Mouse (Mus musculus) neural tube, embryonic 12.5 days (tissue): Measurements from ENCODE around the gene Ccnd3. TPM values are rescaled to one million over a fixed set of nuclear protein-coding genes. Genes with fewer than 3 reads are reported as not detected.

Source experiments
- ATAC-seq: fragments of 200-750 bp; cut with Nextera tagmentation; 2 replicates; pipeline ENCODE4 v1.8.0; 2017; ENCODE audit warnings: low read depth, mild to moderate bottlenecking, moderate TSS enrichment, moderate library complexity; ENCODE audit not compliant: low FRiP score
- H3K27ac ChIP-seq: fragments of 300-500 bp; sonication (generic); 2 replicates; pipeline ENCODE4 v1.5.1; 2016
- H3K27me3 ChIP-seq: fragments of 300-500 bp; sonication (generic); replicated peaks from 2 replicates; pipeline ENCODE4 v1.6.1; 2016; ENCODE audit warnings: mild to moderate bottlenecking
- H3K36me3 ChIP-seq: fragments of 300-500 bp; sonication (generic); 2 replicates; pipeline ENCODE4 v1.6.1; 2016; ENCODE audit warnings: mild to moderate bottlenecking
- H3K4me1 ChIP-seq: fragments of 300-500 bp; sonication (generic); 2 replicates; pipeline ENCODE4 v1.6.1; 2016
- H3K4me2 ChIP-seq: fragments of 300-500 bp; sonication (generic); replicated peaks from 2 replicates; pipeline ENCODE4 v1.6.1; 2016; ENCODE audit warnings: mild to moderate bottlenecking
- H3K4me3 ChIP-seq: fragments of 300-500 bp; sonication (generic); 2 replicates; pipeline ENCODE4 v1.5.1; 2016
- H3K9ac ChIP-seq: fragments of 300-500 bp; sonication (generic); 2 replicates; pipeline ENCODE4 v1.6.1; 2016; ENCODE audit warnings: mild to moderate bottlenecking
- H3K9me3 ChIP-seq: fragments of 300-500 bp; sonication (generic); 2 replicates; pipeline ENCODE4 v1.6.1; 2016; ENCODE audit warnings: mild to moderate bottlenecking
- WGBS: fragments of 180-500 bp; shearing (Covaris S2); methylation state at CpG from one replicate; pipeline ENCODE4 v1.1.7; 2016; 5-methylcytosine and 5-hydroxymethylcytosine counted together
- polyA plus RNA-seq: library from polyadenylated mRNA; unstranded; fragments of >200 nt; fragmentation: Nextera tagmentation; extraction: Ambion mirVana; gene quantifications from 2 replicates; pipeline ENCODE4 v1.2.1, GENCODE M21; 2016

Gene Ccnd3
- polyA plus RNA-seq, 1 experiment from 2014 or later = 146 TPM

- H3K4me3 ChIP-seq = no peak overlapping the region
- 72% methylated on average over 4 of the region's 4 CpGs for WGBS
- 0 out of 2 replicates have a peak, but pooled peaks have one; percentile 11 for ATAC-seq
- H3K9ac ChIP-seq = no peak overlapping the region
- no peak overlapping the region for H3K27ac ChIP-seq
- H3K27me3 ChIP-seq = no peaks in the 10 kb centered on the region
- H3K4me1 ChIP-seq = peaks cover 24% of the 10 kb centered on the region
- H3K4me2 ChIP-seq = peak overlapping the region; percentile 54; the same call in 1 of the 2 replicates
- no peaks in the 10 kb centered on the region for H3K9me3 ChIP-seq
- H3K36me3 ChIP-seq = no peaks in the 10 kb centered on the region
Measured at GRCm38 (mm10) chr17:47522536-47522935, 17.7 kb downstream of the Ccnd3 start.

GRCm38 (mm10) chr17:47523211-47523682, 18.4 kb downstream of the Ccnd3 start:
- Histone ChIP-seq H3K27ac (peak overlapping the region; percentile 12; the same call in 1 of the 2 replicates), H3K9me3 (no peaks in the 10 kb centered on the region), H3K9ac (no peak overlapping the region), H3K4me3 (no peak overlapping the region), H3K27me3 (no peaks in the 10 kb centered on the region), H3K4me2 (no peak overlapping the region), H3K36me3 (no peaks in the 10 kb centered on the region), H3K4me1 (peaks cover 26% of the 10 kb centered on the region)
- no peak for ATAC-seq
- WGBS = 69% methylated on average over 18 of the region's 18 CpGs

- no peak overlapping the region for H3K27ac ChIP-seq
- WGBS = 77% methylated on average over 8 of the region's 8 CpGs
- no peak for ATAC-seq
Measured at GRCm38 (mm10) chr17:47524055-47524454, 19.2 kb downstream of the Ccnd3 start.

GRCm38 (mm10) chr17:47524991-47525390, 20.1 kb downstream of the Ccnd3 start:
- no peak overlapping the region for H3K9ac ChIP-seq
- no peaks in the 10 kb centered on the region for H3K27me3 ChIP-seq
- WGBS = 91% methylated on average over 6 of the region's 6 CpGs
- ATAC-seq = no peak
- H3K36me3 ChIP-seq = no peaks in the 10 kb centered on the region
- no peak overlapping the region for H3K4me3 ChIP-seq
- H3K4me1 ChIP-seq = peaks cover 26% of the 10 kb centered on the region
- no peaks in the 10 kb centered on the region for H3K9me3 ChIP-seq
- H3K27ac ChIP-seq = no peak overlapping the region
- H3K4me2 ChIP-seq = no peak overlapping the region

More at GRCm38 (mm10) chr17:47524055-47524454, 19.2 kb downstream of the Ccnd3 start:
- no peaks in the 10 kb centered on the region for H3K27me3 ChIP-seq
- no peak overlapping the region for H3K9ac ChIP-seq
- H3K36me3 ChIP-seq = no peaks in the 10 kb centered on the region
- H3K4me2 ChIP-seq = no peak overlapping the region
- H3K4me3 ChIP-seq = no peak overlapping the region
- H3K9me3 ChIP-seq = no peaks in the 10 kb centered on the region
- peaks cover 26% of the 10 kb centered on the region for H3K4me1 ChIP-seq

- no peaks in the 10 kb centered on the region for H3K36me3 ChIP-seq
- H3K27me3 ChIP-seq = no peaks in the 10 kb centered on the region
- no peaks in the 10 kb centered on the region for H3K9me3 ChIP-seq
- no peak overlapping the region for H3K9ac ChIP-seq
- no peak overlapping the region for H3K4me2 ChIP-seq
- ATAC-seq = no peak
- peaks cover 18% of the 10 kb centered on the region for H3K4me1 ChIP-seq
- 82% methylated on average over 17 of the region's 17 CpGs for WGBS
- H3K27ac ChIP-seq = no peak overlapping the region
- no peak overlapping the region for H3K4me3 ChIP-seq
Measured at GRCm38 (mm10) chr17:47526856-47527520, 22.1 kb downstream of the Ccnd3 start.

GRCm38 (mm10) chr17:47527581-47528300, 22.9 kb downstream of the Ccnd3 start:
- Histone ChIP-seq H3K4me2 (no peak overlapping the region), H3K9me3 (no peaks in the 10 kb centered on the region), H3K9ac (no peak overlapping the region), H3K36me3 (no peaks in the 10 kb centered on the region), H3K27me3 (no peaks in the 10 kb centered on the region), H3K4me3 (no peak overlapping the region), H3K4me1 (peaks cover 10% of the 10 kb centered on the region; the same call in 1 of the 2 replicates), H3K27ac (no peak overlapping the region)
- no peak for ATAC-seq
- WGBS = 48% methylated on average over 10 of the region's 10 CpGs

GRCm38 (mm10) chr17:47528919-47529318, 24.1 kb downstream of the Ccnd3 start:
- WGBS = 67% methylated on average over 8 of the region's 8 CpGs
- Histone ChIP-seq H3K4me2 (no peak overlapping the region), H3K27ac (no peak overlapping the region), H3K9me3 (no peaks in the 10 kb centered on the region), H3K9ac (no peak overlapping the region), H3K36me3 (no peaks in the 10 kb centered on the region), H3K4me3 (no peak overlapping the region), H3K27me3 (no peaks in the 10 kb centered on the region), H3K4me1 (peaks cover 6% of the 10 kb centered on the region; the same call in 1 of the 2 replicates)
- no peak for ATAC-seq

GRCm38 (mm10) chr17:47529595-47529994, 24.7 kb downstream of the Ccnd3 start:
- H3K4me1 ChIP-seq = peaks cover 6% of the 10 kb centered on the region; the same call in 1 of the 2 replicates
- H3K4me3 ChIP-seq = no peak overlapping the region
- H3K27me3 ChIP-seq = no peaks in the 10 kb centered on the region
- H3K36me3 ChIP-seq = no peaks in the 10 kb centered on the region
- no peak overlapping the region for H3K9ac ChIP-seq
- ATAC-seq = no peak
- 95% methylated on average over 11 of the region's 11 CpGs for WGBS
- H3K27ac ChIP-seq = no peak overlapping the region
- H3K4me2 ChIP-seq = no peak overlapping the region
- no peaks in the 10 kb centered on the region for H3K9me3 ChIP-seq

- Histone ChIP-seq H3K9ac (no peak overlapping the region), H3K9me3 (no peaks in the 10 kb centered on the region), H3K4me3 (no peak overlapping the region), H3K27ac (no peak overlapping the region), H3K36me3 (no peaks in the 10 kb centered on the region), H3K27me3 (no peaks in the 10 kb centered on the region), H3K4me2 (no peak overlapping the region), H3K4me1 (peaks cover 6% of the 10 kb centered on the region; the same call in 1 of the 2 replicates)
- 49% methylated on average over 10 of the region's 10 CpGs for WGBS
- no peak for ATAC-seq
Measured at GRCm38 (mm10) chr17:47531387-47531818, 26.6 kb downstream of the Ccnd3 start.

GRCm38 (mm10) chr17:47532364-47532763, 27.5 kb downstream of the Ccnd3 start:
- Histone ChIP-seq H3K4me1 (peaks cover 4% of the 10 kb centered on the region; the same call in 1 of the 2 replicates), H3K36me3 (no peaks in the 10 kb centered on the region), H3K27ac (no peak overlapping the region), H3K9me3 (no peaks in the 10 kb centered on the region), H3K4me2 (no peak overlapping the region), H3K4me3 (no peak overlapping the region), H3K27me3 (no peaks in the 10 kb centered on the region), H3K9ac (no peak overlapping the region)
- no peak for ATAC-seq
- 97% methylated on average over 5 of the region's 5 CpGs for WGBS

GRCm38 (mm10) chr17:47533691-47534090, 28.8 kb downstream of the Ccnd3 start:
- no peaks in the 10 kb centered on the region for H3K36me3 ChIP-seq

GRCm38 (mm10) chr17:47535812-47536236, 31.0 kb downstream of the Ccnd3 start:
- H3K27ac ChIP-seq = no peak overlapping the region
- ATAC-seq = no peak
- H3K27me3 ChIP-seq = no peaks in the 10 kb centered on the region
- no peak overlapping the region for H3K4me3 ChIP-seq
- no peaks in the 10 kb centered on the region for H3K4me1 ChIP-seq
- H3K9me3 ChIP-seq = no peaks in the 10 kb centered on the region
- H3K4me2 ChIP-seq = no peak overlapping the region
- no peaks in the 10 kb centered on the region for H3K36me3 ChIP-seq
- no peak overlapping the region for H3K9ac ChIP-seq
- 75% methylated on average over 9 of the region's 9 CpGs for WGBS

More at GRCm38 (mm10) chr17:47533691-47534090, 28.8 kb downstream of the Ccnd3 start:
- ATAC-seq = no peak
- no peak overlapping the region for H3K4me2 ChIP-seq
- no peaks in the 10 kb centered on the region for H3K9me3 ChIP-seq
- H3K27ac ChIP-seq = no peak overlapping the region
- H3K4me3 ChIP-seq = no peak overlapping the region
- H3K27me3 ChIP-seq = no peaks in the 10 kb centered on the region
- 94% methylated on average over 13 of the region's 13 CpGs for WGBS
- no peaks in the 10 kb centered on the region for H3K4me1 ChIP-seq
- H3K9ac ChIP-seq = no peak overlapping the region
